Mouse (Mus musculus) myocyte (in vitro differentiated cells): ENCODE data around the gene Fat3.

Experiments
- CEBPB ChIP-seq: IDR thresholded peaks from 2 replicates; pipeline ENCODE4 v1.6.1; 2011; ENCODE audit warnings: mild to moderate bottlenecking, moderate library complexity; ENCODE audit not compliant: poor library complexity, insufficient read depth, severe bottlenecking
- MAX ChIP-seq: IDR thresholded peaks from one replicate; pipeline ENCODE4 v1.6.1; 2011; ENCODE audit warnings: low read depth, mild to moderate bottlenecking, control low read depth
- MYOD1 ChIP-seq, 3 experiments: IDR thresholded peaks; one replicate each; pipeline ENCODE4 v1.6.1; 2011; ENCODE audit warnings: control low read depth in 2 of 3, low read depth in 2 of 3, mild to moderate bottlenecking in 2 of 3, moderate library complexity in 1 of 3; ENCODE audit not compliant: insufficient read length in 2 of 3, control insufficient read depth in 1 of 3
- MYOG ChIP-seq, 3 experiments: IDR thresholded peaks; one replicate each; pipeline ENCODE4 v1.6.1; 2011; ENCODE audit warnings: control low read depth in 2 of 3, low read depth in 2 of 3, mild to moderate bottlenecking in 2 of 3; ENCODE audit not compliant: insufficient read length in 2 of 3, control insufficient read depth in 1 of 3, insufficient read depth in 1 of 3
- POLR2A ChIP-seq: IDR thresholded peaks from one replicate; pipeline ENCODE4 v1.6.1; 2011; ENCODE audit warnings: low read depth, mild to moderate bottlenecking, control low read depth, moderate library complexity; ENCODE audit not compliant: insufficient read length
- POLR2AphosphoS2 ChIP-seq: IDR thresholded peaks from one replicate; pipeline ENCODE4 v1.6.1; 2011; ENCODE audit warnings: low read depth, control low read depth; ENCODE audit not compliant: insufficient read length
- TCF12 ChIP-seq: IDR thresholded peaks from one replicate; pipeline ENCODE4 v1.6.1; 2011; ENCODE audit warnings: mild to moderate bottlenecking, control low read depth; ENCODE audit not compliant: poor library complexity, insufficient read depth, severe bottlenecking
- TCF3 ChIP-seq: IDR thresholded peaks from one replicate; pipeline ENCODE4 v1.6.1; 2011; ENCODE audit warnings: low read depth, control low read depth; ENCODE audit not compliant: insufficient read length
- USF1 ChIP-seq: IDR thresholded peaks from one replicate; pipeline ENCODE4 v1.6.1; 2011; ENCODE audit warnings: low read depth, mild to moderate bottlenecking, control low read depth, moderate library complexity

- TF ChIP-seq USF1 (no peak), TCF12 (no peak), MYOG (IDR thresholded peaks at IDR 0.05; ENCODE audit: control insufficient read depth in 1 of 3, insufficient read depth in 1 of 3, insufficient read length in 2 of 3, low read depth in 2 of 3) (no peak), MAX (no peak), POLR2A (no peak), TCF3 (no peak), POLR2AphosphoS2 (no peak), MYOD1 (IDR thresholded peaks at IDR 0.05; ENCODE audit: control insufficient read depth in 1 of 3, insufficient read length in 2 of 3, low read depth in 2 of 3) (no peak), CEBPB (no peak)
These were observed 475.0 kb downstream of the Fat3 start for GRCm38 (mm10) chr9:16026054-16026453.
